Mouse (Mus musculus) testis, adult 2 months (tissue): ENCODE measurements around the gene Cpped1.

ENCODE experiments used
- CTCF ChIP-seq: fragments of 200-500 bp; IDR thresholded peaks from 2 replicates; pipeline ENCODE4 v1.5.1; 2012; ENCODE audit warnings: low read depth, mild to moderate bottlenecking, inconsistent platforms, low read length, moderate library complexity; ENCODE audit not compliant: control insufficient read depth, insufficient read depth, insufficient replicate concordance
- POLR2A ChIP-seq: fragments of 200-500 bp; IDR thresholded peaks from 2 replicates; pipeline ENCODE4 v1.6.1; 2012; ENCODE audit warnings: low read depth, mild to moderate bottlenecking, inconsistent platforms, low read length, moderate library complexity; ENCODE audit not compliant: control insufficient read depth

- TF ChIP-seq CTCF, result no peak
- no peak for TF ChIP-seq POLR2A
Observed at GRCm38 (mm10) chr16:11783337-11783736, 125.9 kb downstream of the Cpped1 start.
